Mouse (Mus musculus) liver, embryonic 14.5 days (tissue): ENCODE data around the gene 3110040M04Rik. TPM values are rescaled to one million over a fixed set of nuclear protein-coding genes. Genes with fewer than 3 reads are reported as not detected.

ENCODE experiments used
- ATAC-seq: fragments of 200-750 bp; cut with Nextera tagmentation; 2 replicates; pipeline ENCODE4 v1.8.0; 2017; ENCODE audit warnings: moderate number of reproducible peaks, mild to moderate bottlenecking, moderate library complexity; ENCODE audit not compliant: insufficient read depth
- DNase-seq, 3 experiments: peaks; one replicate each; pipeline ENCODE4 v3.0.0-alpha.2; 2012 to 2013; ENCODE audit warnings: low read depth in 3 of 3, low spot score in 3 of 3
- H3K27ac ChIP-seq: fragments of 300-500 bp; sonication (generic); 2 replicates; pipeline ENCODE4 v1.5.1; 2014; ENCODE audit warnings: moderate library complexity, mild to moderate bottlenecking, control low read depth, inconsistent platforms
- H3K27me3 ChIP-seq: fragments of 300-500 bp; sonication (generic); 2 replicates; pipeline ENCODE4 v1.6.1; 2014; ENCODE audit warnings: mild to moderate bottlenecking, low read length, moderate library complexity; ENCODE audit not compliant: control insufficient read depth, insufficient read depth
- H3K36me3 ChIP-seq: fragments of 300-500 bp; sonication (generic); replicated peaks from 2 replicates; pipeline ENCODE4 v1.6.1; 2014; ENCODE audit warnings: low read depth; ENCODE audit not compliant: control insufficient read depth, insufficient read depth
- H3K4me1 ChIP-seq, 2 experiments: fragments of 200-500 bp in 1 of 2; fragments of 300-500 bp in 1 of 2; sonication (generic) in 1 of 2; replicated peaks; 2 replicates each; pipeline ENCODE4 v1.6.1; 2012 to 2014; ENCODE audit warnings: antibody characterized with exemption in 1 of 2, inconsistent platforms in 1 of 2, low read length in 1 of 2; ENCODE audit not compliant: control insufficient read depth in 2 of 2, insufficient read depth in 2 of 2
- H3K4me2 ChIP-seq: fragments of 300-500 bp; sonication (generic); 2 replicates; pipeline ENCODE4 v1.6.1; 2014; ENCODE audit warnings: low read depth, mild to moderate bottlenecking, control low read depth, moderate library complexity
- H3K4me3 ChIP-seq, 2 experiments: fragments of 200-500 bp in 1 of 2; fragments of 300-500 bp in 1 of 2; sonication (generic) in 1 of 2; 2 replicates each; pipeline ENCODE4 v1.5.1; 2012 to 2014; ENCODE audit warnings: low read depth in 2 of 2, low read length in 2 of 2, mild to moderate bottlenecking in 2 of 2, control low read depth in 1 of 2, inconsistent platforms in 1 of 2, moderate library complexity in 1 of 2; ENCODE audit not compliant: insufficient read depth in 1 of 2
- H3K9ac ChIP-seq: fragments of 300-500 bp; sonication (generic); replicated peaks from 2 replicates; pipeline ENCODE4 v1.6.1; 2014; ENCODE audit warnings: mild to moderate bottlenecking, control low read depth, moderate library complexity
- H3K9me3 ChIP-seq: fragments of 300-500 bp; sonication (generic); 2 replicates; pipeline ENCODE4 v1.6.1; 2016; ENCODE audit warnings: low read length, mixed read lengths; ENCODE audit not compliant: control insufficient read depth
- CTCF ChIP-seq: IDR thresholded peaks from 2 replicates; pipeline ENCODE4 v1.5.1; 2016; ENCODE audit warnings: antibody characterized with exemption, low read depth, control low read depth
- EP300 ChIP-seq: IDR thresholded peaks from 2 replicates; pipeline ENCODE4 v1.6.1; 2016; ENCODE audit warnings: antibody characterized with exemption, low read depth
- WGBS: fragments of 180-500 bp; shearing (Covaris S2); extraction: QIAGEN DNeasy Blood & Tissue Kit; methylation state at CpG from one replicate; pipeline ENCODE4 v1.1.7; 2014; ENCODE audit not compliant: insufficient replicate concordance; 5-methylcytosine and 5-hydroxymethylcytosine counted together
- polyA plus RNA-seq, 2 experiments: library from polyadenylated mRNA; depleted of rRNA in 1 of 2; stranded (reverse) in 1 of 2; unstranded in 1 of 2; fragments of >200 nt; fragmentation: Nextera tagmentation in 1 of 2; extraction: Ambion mirVana in 1 of 2; gene quantifications; 2 replicates each; pipeline versions ENCODE4 v1.2.1 to v1.2.3; 2012 to 2014

The 3110040M04Rik gene
- polyA plus RNA-seq, 2 experiments: 1.2 to 1.3 TPM

DNA sequence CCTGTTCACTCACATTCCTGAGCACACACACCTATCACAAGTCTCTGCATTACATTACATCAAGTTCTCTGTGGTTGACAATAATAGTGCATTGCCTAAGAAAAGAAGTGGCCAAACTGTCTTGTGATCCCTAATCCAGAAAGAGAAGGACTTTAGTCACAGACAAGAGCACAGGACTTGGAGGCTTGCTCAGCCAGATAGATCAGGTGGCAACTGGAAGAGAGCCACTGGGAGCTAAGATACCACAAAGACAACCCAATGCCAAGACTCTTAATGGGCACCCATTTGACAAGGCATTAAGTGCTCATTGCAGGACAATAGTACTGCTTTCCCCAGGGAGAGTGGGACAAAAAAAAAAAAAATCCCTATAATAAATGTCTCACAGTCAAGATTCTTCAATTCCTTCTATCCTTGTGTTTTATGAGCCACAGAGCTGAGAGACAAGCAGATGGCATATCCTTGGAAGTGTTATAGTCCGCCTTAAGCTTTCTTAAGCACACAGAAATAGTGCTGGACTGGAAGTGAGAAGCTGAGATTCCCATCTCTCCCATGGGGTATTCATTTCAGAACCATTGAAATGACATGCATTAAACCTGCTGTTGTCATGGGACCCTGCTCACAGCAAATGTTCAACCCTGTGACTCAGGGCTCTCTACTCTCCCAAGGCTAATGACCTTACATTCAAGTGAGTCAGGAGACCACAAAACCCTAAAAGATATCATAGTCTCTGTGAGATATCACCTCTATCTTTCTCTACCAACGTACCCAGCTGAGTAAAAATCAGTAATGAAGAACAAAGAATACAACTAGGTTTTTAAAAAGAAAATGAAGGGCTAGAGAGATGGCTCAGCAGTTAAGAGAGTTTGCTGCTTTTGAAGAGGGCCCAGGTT lies 32.1 kb upstream of the 3110040M04Rik start:
- DNase-seq (no peak), ATAC-seq (no peak)
- no peaks in the 10 kb centered on the region for H3K27me3 ChIP-seq
- peaks cover 8 to 19% of the 10 kb centered on the region in 2 experiments for H3K4me1 ChIP-seq
- WGBS: 51% methylated on average over 2 of the region's 2 CpGs
- no peak overlapping the region for H3K27ac ChIP-seq
- H3K9ac ChIP-seq: no peak overlapping the region
- no peaks in the 10 kb centered on the region for H3K36me3 ChIP-seq
- H3K4me3 ChIP-seq: no peak overlapping the region
- TF ChIP-seq EP300 (no peak), CTCF (no peak)
- no peaks in the 10 kb centered on the region for H3K9me3 ChIP-seq
- no peak overlapping the region for H3K4me2 ChIP-seq

DNA sequence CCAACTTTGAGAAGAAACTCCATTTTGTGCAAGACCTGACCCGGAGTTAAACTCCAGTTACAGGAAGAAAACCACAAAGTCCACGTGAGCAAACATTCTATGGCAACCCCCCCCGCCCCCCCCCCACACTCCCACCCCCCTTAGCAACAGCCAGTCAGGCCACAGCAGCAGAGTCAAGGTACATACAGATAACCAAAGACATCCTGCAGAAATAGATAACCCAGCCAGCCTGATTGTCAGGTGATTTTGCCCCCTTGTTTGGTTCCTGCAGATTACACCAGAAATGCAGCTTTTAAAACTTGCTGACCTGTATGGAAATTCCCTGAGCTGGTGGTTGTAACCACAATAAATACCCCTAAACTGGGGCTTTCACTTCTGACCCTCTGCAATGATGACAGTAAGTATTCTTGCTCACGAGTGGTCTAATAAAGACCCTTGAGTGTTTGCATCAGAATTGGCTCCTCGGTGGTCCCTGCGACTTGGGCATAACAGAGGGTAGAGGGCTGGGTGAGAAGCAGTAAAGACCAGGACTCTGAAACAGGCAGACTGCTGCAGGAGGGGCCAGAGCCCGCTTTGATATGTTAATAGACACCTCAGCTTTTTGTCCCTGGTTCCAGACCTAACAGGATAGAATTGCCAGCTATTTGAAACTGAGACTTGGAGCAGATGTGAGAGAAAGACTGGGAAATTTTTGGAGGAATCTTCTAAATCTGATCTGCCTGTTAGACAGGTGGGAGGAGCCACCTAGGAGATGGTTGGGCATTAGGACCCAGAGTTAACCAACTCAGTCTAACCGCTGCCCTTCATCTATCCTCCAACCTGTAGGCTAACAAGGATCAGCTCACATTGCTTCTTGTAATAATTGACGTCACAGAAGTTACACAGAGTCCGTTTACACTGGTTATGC lies 26.6 kb upstream of the 3110040M04Rik start:
- ATAC-seq (peak; percentile 85), DNase-seq (peak; percentile 65 to 78 (median 66))
- peak overlapping the region; percentile 73 for H3K4me2 ChIP-seq
- peak overlapping the region; percentile 31 for H3K27ac ChIP-seq
- no peaks in the 10 kb centered on the region for H3K27me3 ChIP-seq
- peak; percentile 86 for TF ChIP-seq EP300
- no peak for TF ChIP-seq CTCF
- H3K4me1 ChIP-seq: peaks cover 37 to 44% of the 10 kb centered on the region in 2 experiments
- H3K36me3 ChIP-seq: no peaks in the 10 kb centered on the region
- H3K9me3 ChIP-seq: no peaks in the 10 kb centered on the region
- peak overlapping the region; percentile 53 for H3K9ac ChIP-seq
- WGBS: 2% methylated on average over 10 of the region's 10 CpGs
- H3K4me3 ChIP-seq: peak overlapping the region; percentile 39 to 69

- Histone ChIP-seq H3K27ac (peak overlapping the region; percentile 31), H3K4me2 (peak overlapping the region; percentile 73), H3K36me3 (no peaks in the 10 kb centered on the region), H3K9me3 (no peaks in the 10 kb centered on the region), H3K4me1 (peaks cover 37 to 44% of the 10 kb centered on the region in 2 experiments), H3K9ac (peak overlapping the region; percentile 53), H3K4me3 (peak overlapping the region; percentile 39 to 69), H3K27me3 (no peaks in the 10 kb centered on the region)
- WGBS: 15% methylated on average over 4 of the region's 4 CpGs
- ATAC-seq: peak; percentile 54
- TF ChIP-seq CTCF: no peak
- TF ChIP-seq EP300: no peak
- no peak for DNase-seq
Observed at GRCm38 (mm10) chr1:151177937-151178271, 26.0 kb upstream of the 3110040M04Rik start.

DNA sequence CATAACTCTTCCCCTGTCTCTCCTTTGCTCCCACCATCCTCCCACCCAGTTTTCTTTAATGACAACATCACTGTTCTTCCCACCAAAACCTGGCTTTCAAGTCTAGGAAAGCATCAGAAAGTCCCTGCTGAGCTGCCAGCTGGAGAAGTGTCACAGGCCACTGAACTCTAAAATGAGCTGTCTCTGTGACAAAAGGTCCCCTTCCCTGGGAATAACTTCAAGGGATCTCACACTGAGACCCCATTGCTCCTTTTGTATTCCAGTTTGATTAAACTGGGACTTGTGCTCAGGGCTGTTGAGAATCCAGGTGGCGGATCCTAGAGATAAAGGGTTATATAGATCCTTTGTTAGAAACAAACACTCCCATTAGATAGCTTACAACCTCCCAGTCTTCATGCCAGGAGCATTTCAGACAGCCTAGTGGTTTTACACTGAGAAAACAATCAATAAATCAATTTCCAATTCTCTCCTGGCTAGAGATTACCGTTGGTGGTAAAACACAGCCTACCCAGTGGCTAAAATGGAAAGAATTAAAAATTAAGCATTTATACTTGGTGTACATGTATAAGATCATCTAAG lies 25.3 kb upstream of the 3110040M04Rik start:
- 72% methylated on average over 2 of the region's 2 CpGs for WGBS
- ATAC-seq: no peak

More for the DNA sequence above, 25.3 kb upstream of the 3110040M04Rik start:
- no peaks in the 10 kb centered on the region for H3K9me3 ChIP-seq
- DNase-seq: no peak
- no peak overlapping the region for H3K4me3 ChIP-seq
- TF ChIP-seq EP300: no peak
- TF ChIP-seq CTCF: no peak
- no peak overlapping the region; the same call in none of the 2 replicates for H3K27ac ChIP-seq
- no peak overlapping the region for H3K9ac ChIP-seq
- peaks cover 37 to 44% of the 10 kb centered on the region in 2 experiments for H3K4me1 ChIP-seq
- no peaks in the 10 kb centered on the region for H3K36me3 ChIP-seq
- H3K4me2 ChIP-seq: no peak overlapping the region; the same call in 1 of the 2 replicates
- H3K27me3 ChIP-seq: no peaks in the 10 kb centered on the region
